Mouse (Mus musculus) olfactory bulb, adult 2 months (tissue): ENCODE measurements around the gene Pam.

Source experiments
- CTCF ChIP-seq: fragments of 200-500 bp; IDR thresholded peaks from 2 replicates; pipeline ENCODE4 v1.5.1; 2012; ENCODE audit warnings: low read depth, mild to moderate bottlenecking, low read length, moderate library complexity; ENCODE audit not compliant: insufficient read depth
- POLR2A ChIP-seq: fragments of 200-500 bp; IDR thresholded peaks from 2 replicates; pipeline ENCODE4 v1.6.1; 2012; ENCODE audit warnings: mild to moderate bottlenecking, low read depth, low read length, moderate library complexity; ENCODE audit not compliant: insufficient read depth

GRCm38 (mm10) chr1:97773362-97773761 lies 322.1 kb downstream of the Pam start:
- TF ChIP-seq CTCF (no peak), POLR2A (no peak)
